Mouse (Mus musculus) liver, embryonic 11.5 days (tissue): ENCODE measurements around the gene Fgfr2. TPM values are rescaled to one million over a fixed set of nuclear protein-coding genes. Genes with fewer than 3 reads are reported as not detected.

ENCODE experiments used
- ATAC-seq: fragments of 200-750 bp; cut with Nextera tagmentation; replicated peaks from 2 replicates; pipeline ENCODE4 v1.8.0; 2017; ENCODE audit warnings: moderate number of reproducible peaks, mild to moderate bottlenecking, moderate TSS enrichment, moderate library complexity; ENCODE audit not compliant: low FRiP score
- DNase-seq: peaks from one replicate; pipeline ENCODE4 v3.0.0-alpha.2; 2017; ENCODE audit warnings: low spot score
- H3K27ac ChIP-seq: fragments of 300-500 bp; sonication (generic); 2 replicates; pipeline ENCODE4 v1.5.1; 2014; ENCODE audit warnings: mild to moderate bottlenecking, low read depth, low read length, control low read depth
- H3K27me3 ChIP-seq: fragments of 300-500 bp; sonication (generic); replicated peaks from 2 replicates; pipeline ENCODE4 v1.6.1; 2014; ENCODE audit warnings: low read length, mixed read lengths; ENCODE audit not compliant: control insufficient read depth, insufficient read depth
- H3K36me3 ChIP-seq: fragments of 300-500 bp; sonication (generic); 2 replicates; pipeline ENCODE4 v1.6.1; 2014; ENCODE audit warnings: mild to moderate bottlenecking, low read length, moderate library complexity, mixed read lengths; ENCODE audit not compliant: control insufficient read depth, insufficient read depth
- H3K4me1 ChIP-seq: fragments of 300-500 bp; sonication (generic); replicated peaks from 2 replicates; pipeline ENCODE4 v1.6.1; 2014; ENCODE audit warnings: low read length, mixed read lengths; ENCODE audit not compliant: control insufficient read depth, insufficient read depth
- H3K4me2 ChIP-seq: fragments of 300-500 bp; sonication (generic); 2 replicates; pipeline ENCODE4 v1.6.1; 2014; ENCODE audit warnings: mild to moderate bottlenecking, control low read depth, moderate library complexity
- H3K4me3 ChIP-seq: fragments of 300-500 bp; sonication (generic); 2 replicates; pipeline ENCODE4 v1.5.1; 2014; ENCODE audit warnings: low read depth, low read length, control low read depth
- H3K9ac ChIP-seq: fragments of 300-500 bp; sonication (generic); 2 replicates; pipeline ENCODE4 v1.6.1; 2014; ENCODE audit warnings: low read depth, low read length, control low read depth
- H3K9me3 ChIP-seq: fragments of 300-500 bp; sonication (generic); 2 replicates; pipeline ENCODE4 v1.6.1; 2016; ENCODE audit warnings: low read length, inconsistent platforms, mixed read lengths; ENCODE audit not compliant: control insufficient read depth
- WGBS: fragments of 180-500 bp; shearing (Covaris S2); extraction: QIAGEN DNeasy Blood & Tissue Kit; methylation state at CpG from one replicate; pipeline ENCODE4 v1.1.7; 2014; 5-methylcytosine and 5-hydroxymethylcytosine counted together
- polyA plus RNA-seq: library from polyadenylated mRNA; unstranded; fragments of >200 nt; fragmentation: Nextera tagmentation; extraction: Ambion mirVana; gene quantifications from 2 replicates; pipeline ENCODE4 v1.2.1, GENCODE M21; 2014

Fgfr2 gene
- polyA plus RNA-seq, 1 experiment from 2014 or later, result 32.6 TPM

DNA sequence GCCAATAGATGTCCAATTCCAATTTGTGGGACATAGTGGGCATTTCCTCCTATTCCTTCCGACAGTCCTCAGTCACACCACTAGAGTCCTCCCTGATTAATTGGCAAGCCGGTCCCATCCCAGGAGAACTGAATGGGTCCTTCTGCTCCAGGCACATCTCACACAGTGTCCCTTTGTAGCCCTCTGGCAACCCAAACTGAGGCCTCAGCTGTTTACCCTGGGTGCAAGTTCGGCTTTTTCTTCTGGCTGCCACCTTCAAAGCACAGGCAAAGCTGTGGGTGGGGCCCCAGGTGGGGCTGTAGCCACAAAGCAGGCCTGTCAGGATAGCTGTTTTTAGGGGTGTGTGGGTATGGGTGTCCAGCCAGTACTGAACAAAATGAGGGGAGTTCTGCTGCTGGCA is 576.0 kb downstream of the Fgfr2 start:
- Histone ChIP-seq H3K36me3 (no peaks in the 10 kb centered on the region), H3K9ac (no peak overlapping the region), H3K4me3 (no peak overlapping the region), H3K4me2 (no peak overlapping the region), H3K4me1 (no peaks in the 10 kb centered on the region), H3K9me3 (no peaks in the 10 kb centered on the region), H3K27me3 (no peaks in the 10 kb centered on the region), H3K27ac (no peak overlapping the region)
- ATAC-seq (no peak), DNase-seq (no peak)
- 74% methylated on average over 3 of the region's 3 CpGs for WGBS

GRCm38 (mm10) chr7:132542427-132542826 is 580.7 kb downstream of the Fgfr2 start:
- H3K4me3 ChIP-seq, result no peak overlapping the region
- H3K9me3 ChIP-seq, result no peaks in the 10 kb centered on the region
- no peaks in the 10 kb centered on the region for H3K4me1 ChIP-seq
- no peaks in the 10 kb centered on the region for H3K36me3 ChIP-seq
- ATAC-seq (no peak), DNase-seq (no peak)
- H3K9ac ChIP-seq, result no peak overlapping the region
- no peak overlapping the region for H3K4me2 ChIP-seq
- H3K27me3 ChIP-seq, result no peaks in the 10 kb centered on the region
- H3K27ac ChIP-seq, result no peak overlapping the region
- WGBS, result 72% methylated on average over 4 of the region's 4 CpGs

- 35% methylated on average over 3 of the region's 3 CpGs for WGBS
- Histone ChIP-seq H3K27ac (no peak overlapping the region), H3K27me3 (no peaks in the 10 kb centered on the region), H3K36me3 (no peaks in the 10 kb centered on the region), H3K9me3 (no peaks in the 10 kb centered on the region), H3K4me2 (no peak overlapping the region), H3K4me1 (no peaks in the 10 kb centered on the region), H3K9ac (no peak overlapping the region), H3K4me3 (no peak overlapping the region)
- DNase-seq, result no peak
- ATAC-seq, result no peak
These were observed 581.6 kb downstream of the Fgfr2 start for GRCm38 (mm10) chr7:132541566-132541965.

DNA sequence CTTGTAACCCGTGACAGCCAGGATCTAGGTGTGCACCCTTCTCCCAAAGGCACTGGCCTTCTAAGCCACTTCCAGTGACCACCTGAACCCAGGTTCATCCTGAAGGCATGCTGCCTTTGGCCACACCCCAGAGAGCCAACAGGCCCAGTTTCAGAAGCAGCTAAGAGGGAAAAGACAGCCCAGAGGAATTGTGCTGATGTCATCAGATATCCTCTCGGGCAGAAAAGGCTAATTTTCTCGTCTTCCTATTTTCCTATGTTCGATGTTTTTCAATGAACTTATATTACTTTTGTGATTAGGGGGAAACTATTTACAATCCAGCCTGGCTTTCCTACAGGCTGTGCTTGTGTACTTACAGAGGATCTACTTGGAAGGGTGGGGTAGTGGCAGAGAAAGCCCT is 582.6 kb downstream of the Fgfr2 start:
- no peak overlapping the region for H3K9ac ChIP-seq
- no peaks in the 10 kb centered on the region for H3K9me3 ChIP-seq
- H3K27ac ChIP-seq, result no peak overlapping the region
- H3K4me1 ChIP-seq, result no peaks in the 10 kb centered on the region
- H3K27me3 ChIP-seq, result no peaks in the 10 kb centered on the region
- no peak overlapping the region for H3K4me2 ChIP-seq
- ATAC-seq, result no peak
- no peaks in the 10 kb centered on the region for H3K36me3 ChIP-seq
- no peak overlapping the region for H3K4me3 ChIP-seq
- no peak for DNase-seq
- WGBS, result 78% methylated on average over 4 of the region's 4 CpGs

DNA sequence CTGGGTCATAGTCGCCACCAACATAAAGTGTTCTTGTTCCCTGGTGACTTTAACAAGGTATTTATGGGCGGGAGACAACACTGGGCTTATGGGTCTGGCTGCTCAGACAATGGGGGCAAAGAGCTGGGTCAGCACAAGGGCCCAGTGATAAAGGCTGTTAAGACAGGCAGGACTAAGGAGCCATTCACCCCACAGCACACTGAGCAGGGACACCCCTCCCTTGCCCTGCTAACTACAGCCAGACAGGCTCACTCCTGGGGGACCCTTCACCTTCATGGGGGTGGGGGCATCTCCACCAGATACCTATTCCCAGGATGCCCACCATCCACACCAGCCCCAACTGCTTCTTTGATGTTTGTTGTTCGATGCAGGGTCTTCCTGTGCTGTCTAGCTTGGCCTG is 593.9 kb downstream of the Fgfr2 start:
- Histone ChIP-seq H3K4me3 (no peak overlapping the region), H3K27me3 (no peaks in the 10 kb centered on the region), H3K4me2 (no peak overlapping the region), H3K9ac (no peak overlapping the region), H3K9me3 (no peaks in the 10 kb centered on the region), H3K36me3 (no peaks in the 10 kb centered on the region), H3K27ac (no peak overlapping the region), H3K4me1 (no peaks in the 10 kb centered on the region)
- DNase-seq (no peak), ATAC-seq (no peak)
- 57% methylated on average over 3 of the region's 3 CpGs for WGBS

- H3K9me3 ChIP-seq, result no peaks in the 10 kb centered on the region
- no peaks in the 10 kb centered on the region for H3K36me3 ChIP-seq
- no peak overlapping the region for H3K27ac ChIP-seq
- H3K27me3 ChIP-seq, result no peaks in the 10 kb centered on the region
- DNase-seq (no peak), ATAC-seq (no peak)
- no peak overlapping the region for H3K4me2 ChIP-seq
- no peak overlapping the region for H3K9ac ChIP-seq
- H3K4me1 ChIP-seq, result no peaks in the 10 kb centered on the region; the same call in 1 of the 2 replicates
- WGBS, result 73% methylated on average over 7 of the region's 7 CpGs
- no peak overlapping the region for H3K4me3 ChIP-seq
These were observed 609.6 kb downstream of the Fgfr2 start for GRCm38 (mm10) chr7:132513419-132513982.

DNA sequence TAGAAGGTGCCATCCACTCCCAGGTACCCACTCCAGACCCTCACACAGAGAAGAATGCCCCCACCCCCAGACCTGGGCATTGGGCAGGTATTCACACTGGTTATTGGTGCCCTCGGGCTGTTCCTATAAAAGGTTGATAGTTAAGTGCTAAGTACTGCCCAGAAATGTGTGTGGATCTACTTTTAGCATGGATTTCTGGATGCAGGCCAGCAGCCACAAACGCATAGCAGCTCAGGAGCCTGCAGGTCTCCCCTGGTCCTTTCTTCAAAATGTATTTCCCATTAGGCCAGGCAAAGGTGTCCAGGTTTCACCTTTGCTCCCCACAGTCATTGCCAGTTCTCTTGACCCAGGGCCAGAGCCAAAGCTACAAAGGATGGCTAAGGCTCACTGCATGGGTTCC is 614.0 kb downstream of the Fgfr2 start:
- Histone ChIP-seq H3K9ac (no peak overlapping the region), H3K4me3 (no peak overlapping the region), H3K4me2 (no peak overlapping the region), H3K9me3 (no peaks in the 10 kb centered on the region), H3K27ac (no peak overlapping the region), H3K4me1 (no peaks in the 10 kb centered on the region; the same call in 1 of the 2 replicates), H3K27me3 (no peaks in the 10 kb centered on the region; the same call in 1 of the 2 replicates), H3K36me3 (no peaks in the 10 kb centered on the region)
- no peak for ATAC-seq
- DNase-seq, result no peak
- WGBS, result 73% methylated on average over 2 of the region's 2 CpGs

GRCm38 (mm10) chr7:132507361-132507760 is 615.8 kb downstream of the Fgfr2 start:
- H3K4me2 ChIP-seq, result no peak overlapping the region
- no peaks in the 10 kb centered on the region; the same call in 1 of the 2 replicates for H3K4me1 ChIP-seq
- no peaks in the 10 kb centered on the region for H3K36me3 ChIP-seq
- no peak for DNase-seq
- H3K27me3 ChIP-seq, result no peaks in the 10 kb centered on the region; the same call in 1 of the 2 replicates
- H3K9me3 ChIP-seq, result no peaks in the 10 kb centered on the region
- ATAC-seq, result 0 out of 2 replicates have a peak, but pooled peaks have one; percentile 29
- no peak overlapping the region for H3K9ac ChIP-seq
- H3K27ac ChIP-seq, result no peak overlapping the region
- 43% methylated on average over 4 of the region's 4 CpGs for WGBS
- no peak overlapping the region for H3K4me3 ChIP-seq

DNA sequence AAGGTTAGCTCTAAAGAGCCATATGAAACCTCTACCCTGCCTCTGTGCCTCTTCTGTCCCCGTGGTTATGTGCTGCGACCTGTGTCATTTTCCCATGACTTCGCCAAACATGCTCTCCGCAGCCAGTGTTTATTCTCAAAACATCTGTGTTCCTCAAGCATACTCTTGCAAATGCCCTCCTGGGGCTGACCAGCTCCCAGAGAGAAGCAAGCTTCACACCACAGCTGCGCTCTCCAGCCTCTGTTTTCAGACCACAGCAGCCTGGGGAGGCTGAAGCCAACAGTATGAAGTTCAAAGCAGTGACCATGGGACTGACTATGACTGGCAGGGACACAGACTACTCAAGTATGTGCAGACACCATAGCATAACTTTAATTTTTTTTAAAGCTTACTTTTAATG is 616.9 kb downstream of the Fgfr2 start:
- no peaks in the 10 kb centered on the region; the same call in 1 of the 2 replicates for H3K27me3 ChIP-seq
- H3K4me2 ChIP-seq, result no peak overlapping the region
- H3K9ac ChIP-seq, result no peak overlapping the region
- no peak overlapping the region for H3K27ac ChIP-seq
- H3K36me3 ChIP-seq, result no peaks in the 10 kb centered on the region
- H3K4me3 ChIP-seq, result no peak overlapping the region
- H3K9me3 ChIP-seq, result no peaks in the 10 kb centered on the region
- DNase-seq, result no peak
- no peaks in the 10 kb centered on the region; the same call in 1 of the 2 replicates for H3K4me1 ChIP-seq
- ATAC-seq, result no peak
- WGBS, result 58% methylated on average over 5 of the region's 5 CpGs
